Mouse (Mus musculus) myocyte (in vitro differentiated cells): ENCODE data around the gene Ccdc174.

ENCODE experiments used
- E2F4 ChIP-seq: IDR thresholded peaks from one replicate; pipeline ENCODE4 v1.6.1; 2011; ENCODE audit warnings: mild to moderate bottlenecking, control low read depth, moderate library complexity; ENCODE audit not compliant: insufficient read depth
- MAX ChIP-seq: IDR thresholded peaks from one replicate; pipeline ENCODE4 v1.6.1; 2011; ENCODE audit warnings: low read depth, mild to moderate bottlenecking, control low read depth

GRCm38 (mm10) chr6:91901505-91901904 is 23.7 kb downstream of the Ccdc174 start:
- no peak for TF ChIP-seq MAX
- TF ChIP-seq E2F4, result no peak
